Mouse (Mus musculus) layer of hippocampus, adult 18-20 months (tissue): ENCODE data around the gene Gpatch1. TPM values are rescaled to one million over a fixed set of nuclear protein-coding genes. Genes with fewer than 3 reads are reported as not detected.
"Not testable (repeated sequence)": the region's sequence is repeated elsewhere in the genome, so short reads cannot be mapped to it uniquely, and the experiment has no call there.

ENCODE experiments used
- DNase-seq, 2 experiments: peaks; one replicate each; pipeline ENCODE4 v3.0.0; 2022; ENCODE audit warnings: low spot score in 2 of 2
- total RNA-seq, 2 experiments: library from RNA; stranded (reverse); gene quantifications; 2 replicates each; pipeline ENCODE4 v1.2.3; 2021

Gpatch1 gene
- total RNA-seq, 2 experiments from 2014 or later, result 26.5 to 30.1 TPM

DNA sequence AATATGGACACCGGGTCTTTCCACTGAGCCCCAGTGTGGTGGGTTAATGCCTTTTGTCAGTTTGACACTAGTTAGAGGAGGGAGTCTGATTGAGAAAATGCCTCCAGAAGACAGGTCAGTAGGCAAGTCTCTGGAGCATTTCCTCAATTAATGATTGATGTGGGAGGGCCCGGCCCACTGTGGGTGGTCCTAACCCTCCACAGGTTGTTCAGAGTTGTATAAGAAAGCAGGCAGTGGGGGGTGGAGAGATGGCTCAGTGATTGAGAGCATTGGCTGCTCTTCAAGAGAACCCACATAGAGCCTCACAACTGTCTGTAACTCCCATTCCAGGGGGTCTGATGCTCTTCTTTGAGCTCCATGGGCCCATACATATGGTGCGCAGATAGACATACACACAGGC lies 13.3 kb upstream of the Gpatch1 start:
- no peak for DNase-seq

DNA sequence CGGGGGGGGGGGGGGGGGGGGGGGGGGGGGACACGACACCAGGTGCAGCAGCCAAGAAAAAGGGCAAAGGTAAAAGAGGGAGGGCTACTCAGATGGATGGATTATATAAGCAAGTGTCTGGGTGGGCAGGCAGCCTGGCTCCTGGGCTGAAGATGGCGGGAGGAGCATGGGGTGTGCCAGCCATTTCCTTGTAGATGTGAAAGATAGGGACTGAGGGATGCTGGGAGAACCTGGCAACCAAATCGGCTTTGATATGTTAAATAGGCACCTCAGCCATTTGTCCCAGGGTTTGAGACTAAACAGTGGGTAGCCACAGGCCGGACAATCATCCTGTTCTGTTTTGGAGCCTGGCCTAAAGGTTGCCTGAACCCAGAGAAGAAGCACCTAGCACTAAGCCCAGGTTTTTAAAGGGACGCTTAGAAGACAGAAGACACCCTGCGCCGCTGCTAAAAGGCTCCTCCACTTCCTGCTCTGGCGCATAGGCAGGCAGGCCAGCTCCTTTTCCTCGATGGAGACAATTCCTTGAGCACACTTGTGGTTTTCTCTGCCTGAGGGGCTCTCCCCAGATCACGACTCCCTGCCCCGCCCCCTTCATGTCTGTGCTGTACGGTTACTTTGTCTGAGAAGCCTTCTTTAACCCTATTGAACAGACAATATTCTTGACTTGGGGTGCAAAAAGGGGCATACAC lies 4.6 kb upstream of the Gpatch1 start:
- DNase-seq, result no peak

DNA sequence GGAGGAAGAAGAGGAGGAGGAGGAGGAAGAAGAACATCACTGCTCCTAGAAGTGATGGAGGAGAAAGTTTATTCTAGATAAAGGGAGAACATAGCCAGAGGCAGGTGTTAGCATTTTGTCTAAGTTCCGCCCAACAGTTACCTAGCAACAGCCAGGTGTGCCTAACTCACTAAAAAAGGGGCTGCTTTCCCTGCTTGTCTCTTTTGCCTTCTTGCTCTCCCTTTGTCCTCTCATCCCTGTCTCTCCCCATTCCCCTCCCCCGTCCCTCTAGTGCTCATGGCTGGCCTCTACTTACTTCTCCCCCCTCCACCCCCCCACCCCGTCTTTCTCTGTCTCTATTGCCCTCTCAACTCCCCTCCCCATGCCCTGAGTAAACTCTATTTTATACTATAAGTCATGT lies 3.9 kb upstream of the Gpatch1 start:
- no peak for DNase-seq

DNA sequence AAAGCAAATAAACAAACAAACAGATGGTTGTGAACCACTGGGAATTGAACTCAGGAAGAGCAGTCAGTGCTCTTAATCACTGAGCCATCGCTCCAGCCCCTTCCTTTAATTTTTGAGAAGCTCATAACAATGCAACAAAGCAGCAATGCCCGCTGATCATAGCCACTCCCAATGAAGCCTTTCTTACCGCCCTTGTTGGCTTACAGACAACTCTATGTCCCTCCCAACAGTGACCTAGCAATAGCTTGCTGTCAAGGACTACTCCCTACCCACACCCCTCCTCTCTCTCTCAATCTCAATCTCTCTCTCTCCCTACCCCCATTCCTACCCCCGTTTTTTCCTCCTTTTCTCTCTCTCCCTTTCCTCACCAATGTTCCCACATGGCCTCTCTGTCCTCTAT lies 1.5 kb upstream of the Gpatch1 start:
- no peak for DNase-seq

DNA sequence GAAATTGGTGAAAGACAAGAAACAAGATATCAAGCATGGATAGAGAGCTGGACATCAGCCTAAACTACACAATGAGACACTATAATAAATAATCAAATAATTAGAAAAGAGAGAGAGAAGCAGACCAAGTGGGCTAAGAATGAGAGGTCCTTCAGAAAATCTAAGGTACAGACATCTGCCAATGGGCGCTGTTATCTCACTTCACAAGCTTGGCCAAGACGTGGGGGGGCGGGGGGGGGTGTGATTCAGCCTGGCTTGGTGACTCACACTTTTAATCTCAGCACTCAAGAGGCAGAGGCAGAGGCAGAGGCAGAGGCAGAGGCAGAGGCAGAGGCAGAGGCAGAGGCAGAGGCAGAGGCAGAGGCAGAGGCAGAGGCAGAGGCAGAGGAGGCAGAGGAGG lies 981 bp upstream of the Gpatch1 start:
- not testable (repeated sequence) for DNase-seq

DNA sequence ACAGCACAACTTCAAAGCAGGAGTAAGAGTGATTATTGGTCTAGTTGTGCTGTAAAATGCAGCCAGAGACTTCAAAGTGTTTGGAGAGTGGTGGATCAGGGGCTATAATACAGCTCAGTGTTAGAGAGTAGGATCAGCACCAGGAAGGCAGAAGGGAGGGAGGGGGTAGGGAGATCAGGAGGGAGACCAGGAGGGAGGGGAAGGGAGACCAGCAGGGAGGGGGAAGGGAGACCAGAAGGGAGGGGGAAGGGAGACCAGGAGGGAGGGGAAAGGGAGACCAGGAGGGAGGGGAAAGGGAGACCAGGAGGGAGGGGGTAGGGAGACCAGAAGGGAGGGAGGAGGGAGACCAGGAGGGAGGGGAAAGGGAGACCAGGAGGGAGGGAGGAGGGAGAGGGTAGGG lies 4.1 kb downstream of the Gpatch1 start:
- DNase-seq, result no peak

DNA sequence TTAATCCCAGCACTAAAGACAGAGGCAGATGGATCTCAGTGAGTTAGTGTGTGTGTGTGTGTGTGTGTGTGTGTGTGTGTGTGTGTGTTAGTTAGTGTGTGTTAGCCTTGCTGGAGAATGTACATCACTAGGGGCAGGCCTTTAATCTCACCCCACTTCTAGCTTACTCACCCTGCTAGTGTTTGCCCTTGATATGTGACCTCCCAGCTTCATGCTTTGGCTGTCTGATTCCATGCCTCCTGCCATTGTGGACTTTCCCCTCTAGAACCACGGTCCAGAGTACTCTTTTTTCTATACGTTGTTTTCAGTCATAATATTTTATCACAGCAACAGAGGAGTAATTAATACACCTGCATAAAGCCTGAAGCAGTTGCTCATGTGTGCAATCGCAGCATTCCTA lies 7.0 kb downstream of the Gpatch1 start:
- no peak for DNase-seq

DNA sequence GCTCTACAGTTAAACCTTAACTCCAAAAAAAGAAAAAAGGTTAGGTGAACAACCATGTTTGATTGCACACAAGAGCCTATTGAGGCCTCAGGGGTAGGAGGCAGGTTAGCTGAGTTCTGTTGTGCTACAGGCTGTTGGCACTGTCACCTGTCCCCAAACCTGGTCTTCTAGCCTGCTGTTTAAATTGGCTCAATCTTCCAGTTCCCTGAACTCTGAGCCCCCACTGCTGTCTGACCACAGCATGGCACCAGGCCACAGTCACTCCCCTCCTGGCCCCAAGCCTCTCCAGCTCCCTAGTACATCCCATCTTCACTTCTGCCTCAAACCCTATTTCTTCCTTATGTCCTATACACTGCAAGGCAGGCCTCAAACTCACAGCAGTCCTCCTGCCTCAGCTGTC lies 17.4 kb downstream of the Gpatch1 start:
- no peak for DNase-seq

DNA sequence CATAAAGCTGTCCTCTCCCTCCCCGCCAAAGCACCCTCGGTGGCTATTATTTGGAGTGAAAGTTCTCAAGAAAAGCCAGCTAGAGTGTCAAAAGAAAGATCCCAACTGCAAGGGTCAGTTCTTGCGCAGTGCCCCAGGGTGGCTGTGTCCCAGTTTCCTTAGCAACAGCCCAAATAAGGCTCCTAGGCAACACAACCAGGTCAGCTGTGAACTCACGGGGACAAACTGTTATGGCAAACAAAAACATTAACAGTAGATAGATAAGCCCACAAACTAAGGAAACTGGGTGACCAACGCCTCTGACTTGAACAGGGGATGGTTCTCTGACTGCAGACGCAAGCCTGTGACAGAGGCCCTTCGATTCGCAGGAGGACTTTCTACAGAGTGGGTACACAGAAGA lies 18.6 kb downstream of the Gpatch1 start:
- DNase-seq, result peak in 1 of 2 experiments; percentile 17

DNA sequence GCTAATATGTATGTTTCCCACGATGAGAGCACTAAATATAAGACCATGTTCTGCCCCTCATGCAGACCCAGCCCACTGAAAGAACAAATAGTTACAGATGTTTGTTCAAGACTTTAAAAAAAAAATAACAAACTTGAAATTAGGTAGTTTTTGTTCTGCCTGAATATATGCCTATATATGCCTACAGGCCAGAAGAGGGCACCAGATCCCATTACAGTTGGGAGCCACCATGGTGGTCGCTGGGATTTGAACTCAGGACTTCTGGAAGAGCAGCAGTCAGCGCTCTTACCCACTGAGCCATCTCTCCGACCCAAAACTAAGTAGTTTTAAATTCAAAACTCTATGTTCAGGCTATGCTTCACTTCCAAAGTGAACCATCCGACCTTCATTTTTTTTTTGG lies 20.4 kb downstream of the Gpatch1 start:
- DNase-seq, result no peak

DNA sequence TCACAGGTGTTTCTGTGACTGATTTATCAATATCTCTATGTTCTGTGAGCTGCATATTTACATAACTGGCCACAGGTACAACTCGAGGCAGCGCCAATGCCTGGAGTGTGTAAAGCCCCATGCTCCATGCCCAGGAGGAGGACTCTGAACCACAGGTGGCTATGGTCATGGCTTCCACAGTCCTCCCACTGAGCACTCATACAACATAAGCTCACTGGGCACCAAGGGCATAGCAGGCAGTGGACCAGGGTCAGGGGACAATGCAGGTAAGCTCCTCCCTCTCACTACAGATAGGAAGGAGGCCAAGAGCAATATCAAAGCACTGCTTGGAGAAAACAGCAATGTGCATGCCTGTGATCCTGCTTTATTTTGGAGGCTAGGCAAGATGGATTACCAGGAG lies 22.6 kb downstream of the Gpatch1 start:
- DNase-seq, result no peak

DNA sequence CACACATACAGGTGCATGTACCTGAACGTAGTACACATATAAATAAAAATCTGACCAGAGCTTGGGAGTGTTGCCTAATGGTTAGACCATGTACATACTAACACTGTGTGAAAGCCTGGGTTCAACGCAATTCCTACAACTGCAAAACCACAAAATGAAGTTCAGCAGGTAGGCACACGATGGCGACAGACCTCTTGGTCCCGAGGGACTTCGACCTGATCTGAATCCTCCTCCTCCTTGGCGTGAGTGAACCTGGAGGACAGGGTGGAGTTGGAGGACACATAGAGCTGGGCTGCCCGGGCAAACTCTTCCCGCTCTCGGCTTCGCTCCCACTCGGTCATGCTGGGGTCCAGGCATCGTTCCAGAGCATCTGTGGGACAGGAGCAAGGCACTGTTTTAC lies 24.8 kb downstream of the Gpatch1 start:
- no peak for DNase-seq

DNA sequence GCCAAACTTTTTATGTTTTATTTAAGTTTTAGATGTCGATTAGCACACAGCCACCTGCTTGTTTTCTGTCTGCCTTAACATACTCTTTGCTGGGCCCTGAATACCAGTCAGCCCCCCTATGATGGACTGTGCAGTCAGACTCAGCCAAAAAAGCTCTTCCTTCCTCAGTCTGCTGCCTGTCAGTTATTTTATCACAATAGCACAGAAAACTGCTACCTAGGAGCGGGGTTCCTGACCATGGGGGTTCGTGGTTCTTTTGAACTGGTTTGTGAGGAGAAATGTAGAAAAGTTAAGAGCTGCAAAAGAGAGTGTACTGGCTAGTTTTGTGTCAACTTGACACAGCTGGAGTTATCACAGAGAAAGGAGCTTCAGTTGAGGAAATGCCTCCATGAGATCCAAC lies 39.3 kb downstream of the Gpatch1 start:
- DNase-seq, result no peak

DNA sequence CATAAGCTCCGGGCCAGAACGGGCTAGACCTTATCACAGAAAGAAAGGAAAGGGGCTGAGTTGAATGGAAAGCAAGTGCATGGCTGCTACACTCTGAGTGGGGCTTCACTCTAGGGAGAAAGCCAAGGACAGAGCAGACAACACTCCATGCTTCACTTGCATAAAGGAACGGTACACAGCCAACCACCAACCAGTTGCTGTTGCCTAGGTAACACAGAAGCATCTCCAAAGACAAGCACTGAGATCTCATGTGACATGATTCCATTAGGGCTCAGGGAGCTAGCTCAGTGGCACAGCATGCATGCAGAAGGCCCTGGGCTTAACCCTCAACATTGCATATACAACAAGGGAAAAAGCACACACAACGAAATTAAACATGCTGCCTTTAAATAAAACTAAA lies 40.8 kb downstream of the Gpatch1 start:
- DNase-seq, result peak in 1 of 2 experiments; percentile 37

DNA sequence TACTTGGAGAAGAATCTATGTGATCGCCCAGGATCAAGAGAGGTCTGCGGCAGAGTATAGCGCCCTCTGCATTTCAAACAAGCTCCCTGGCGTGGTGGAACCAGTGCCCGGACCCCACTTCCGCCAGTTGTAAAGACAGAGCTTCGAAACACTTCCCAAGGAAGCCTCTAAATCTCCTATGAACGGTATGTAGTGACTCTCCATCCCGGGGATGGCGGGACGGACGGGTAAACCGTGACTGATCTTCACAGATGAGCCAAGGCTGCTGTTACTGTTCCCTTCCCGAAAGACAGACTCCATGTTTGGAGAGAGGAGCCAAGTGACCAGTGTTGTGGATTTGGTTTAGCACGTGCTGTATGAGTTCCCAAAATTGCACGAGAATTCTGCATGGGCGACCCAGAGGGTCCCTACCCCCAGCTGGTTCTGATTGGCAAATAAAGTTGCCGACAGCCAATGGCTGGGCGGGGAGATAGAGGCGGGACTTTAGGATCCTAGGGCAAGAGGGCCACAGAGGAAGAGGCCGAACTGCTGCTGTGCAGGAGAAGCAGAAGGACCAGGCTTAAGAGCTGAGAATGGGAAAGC lies 48.7 kb downstream of the Gpatch1 start:
- DNase-seq, result no peak

DNA sequence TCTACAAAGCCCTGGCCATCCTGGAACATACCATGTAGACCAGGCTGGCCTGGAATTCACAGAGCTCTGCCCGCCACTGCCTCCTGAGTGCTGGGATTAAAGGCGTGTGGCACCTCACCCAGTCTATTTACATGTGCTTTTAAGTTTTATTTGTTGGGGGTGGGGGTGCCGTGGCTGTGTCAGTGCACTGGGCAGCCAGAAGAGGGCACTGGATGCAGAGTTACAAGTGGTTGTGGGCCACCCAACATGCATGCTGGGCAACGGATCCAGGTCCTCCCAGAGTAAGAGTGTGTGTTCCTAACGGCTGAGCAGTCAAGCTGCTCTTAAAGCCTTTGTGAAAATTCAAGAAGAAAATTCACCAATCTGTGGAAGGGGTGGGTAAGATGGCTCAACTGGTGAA lies 50.4 kb downstream of the Gpatch1 start:
- no peak for DNase-seq

DNA sequence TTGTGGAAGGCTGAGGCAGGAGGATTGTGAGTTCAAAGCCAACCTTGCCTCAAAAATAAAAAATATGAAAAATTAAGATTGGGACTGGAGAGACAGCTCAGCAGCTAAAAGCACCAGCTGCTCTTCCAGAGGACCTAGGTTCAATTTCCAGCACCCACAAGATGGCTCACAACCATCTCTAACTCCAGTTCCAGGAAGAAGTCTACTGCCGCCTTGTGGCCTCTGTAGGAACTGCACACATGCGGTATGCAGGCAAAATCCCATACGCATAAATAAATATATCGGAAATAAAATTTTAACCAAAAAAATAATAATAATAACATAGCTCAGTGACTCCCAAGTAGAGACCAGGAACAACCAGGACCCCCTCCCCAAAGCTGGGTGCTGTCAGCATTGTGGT lies 51.6 kb downstream of the Gpatch1 start:
- DNase-seq, result no peak

DNA sequence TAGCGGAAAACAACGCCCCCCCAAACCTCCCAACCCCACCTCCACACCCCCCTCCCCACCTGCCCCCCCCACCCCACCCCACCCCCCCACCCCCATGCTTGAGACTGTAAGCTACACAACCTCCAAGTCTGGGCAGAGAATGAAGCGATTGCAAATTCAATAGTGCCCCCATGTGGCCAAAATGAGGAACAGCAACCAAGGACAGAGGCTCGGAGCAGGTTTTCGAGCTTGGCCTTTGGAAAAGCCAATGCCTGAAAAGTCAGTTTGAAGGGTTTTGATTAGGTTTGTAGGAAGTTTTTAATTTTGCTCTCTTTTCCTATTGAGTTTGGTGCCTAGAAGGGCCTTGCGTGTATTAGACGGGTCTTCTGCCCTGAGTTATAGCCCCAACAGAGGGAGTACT lies 53.5 kb downstream of the Gpatch1 start:
- peak in 1 of 2 experiments; percentile 69 for DNase-seq

DNA sequence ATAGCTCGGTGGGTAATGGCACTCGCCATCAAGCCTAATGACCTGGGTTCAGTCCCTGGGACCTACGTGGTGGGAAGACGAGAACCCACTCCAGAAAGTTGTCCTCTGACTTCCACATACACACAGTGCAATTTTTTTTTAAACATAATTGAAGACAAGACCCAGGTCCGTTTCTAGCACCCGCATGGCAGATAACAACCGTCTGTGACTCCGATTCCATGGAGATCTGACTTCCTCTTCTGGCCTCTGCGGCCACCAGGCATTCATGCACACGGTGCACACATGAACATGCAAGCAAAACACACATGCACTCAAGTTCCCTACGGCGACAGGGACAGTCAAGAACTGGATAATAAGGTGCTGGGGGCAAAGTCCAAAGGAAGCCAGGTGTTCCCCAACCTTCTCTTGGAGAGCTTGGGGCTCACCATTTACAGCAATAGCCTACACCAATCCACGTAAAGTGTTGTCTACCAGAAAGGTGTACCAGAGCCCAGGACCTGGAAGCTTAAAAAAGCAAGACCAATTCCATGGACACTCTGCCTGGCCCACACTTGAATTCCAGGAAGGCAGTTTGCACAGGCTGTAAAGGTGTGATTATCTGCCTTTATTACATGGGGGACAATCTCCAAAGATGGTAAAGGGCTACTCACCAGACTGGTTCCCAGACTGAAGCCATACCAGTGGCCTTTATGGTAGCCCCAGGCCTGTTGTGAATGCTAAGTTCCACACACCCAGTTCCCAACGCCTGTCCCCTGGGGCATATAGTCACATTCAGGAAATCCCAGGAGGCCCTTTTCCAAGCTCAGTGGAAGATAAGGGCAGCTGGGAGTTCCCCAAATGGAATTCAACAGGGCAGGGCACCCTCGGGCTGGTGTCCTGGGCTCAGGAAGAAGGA lies 54.4 kb downstream of the Gpatch1 start:
- no peak for DNase-seq

DNA sequence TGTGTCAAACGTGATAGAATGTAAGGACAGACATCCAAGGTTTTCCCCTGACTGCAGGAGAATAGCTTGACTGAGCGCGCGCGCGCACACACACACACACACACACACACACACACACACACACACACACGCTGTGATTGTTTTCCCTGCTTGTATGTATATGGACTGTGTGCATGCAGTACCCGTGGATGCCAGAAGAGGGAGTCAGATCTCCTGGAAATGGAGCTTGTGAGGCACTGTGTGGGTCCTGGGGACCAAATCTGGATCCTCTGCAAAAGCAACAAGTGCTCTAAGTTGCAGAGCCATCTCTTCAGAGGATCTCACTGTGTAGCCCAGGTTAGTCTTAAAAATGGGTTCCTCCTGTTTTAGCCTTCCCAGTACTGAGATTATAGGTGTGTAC lies 58.9 kb downstream of the Gpatch1 start:
- DNase-seq, result no peak

DNA sequence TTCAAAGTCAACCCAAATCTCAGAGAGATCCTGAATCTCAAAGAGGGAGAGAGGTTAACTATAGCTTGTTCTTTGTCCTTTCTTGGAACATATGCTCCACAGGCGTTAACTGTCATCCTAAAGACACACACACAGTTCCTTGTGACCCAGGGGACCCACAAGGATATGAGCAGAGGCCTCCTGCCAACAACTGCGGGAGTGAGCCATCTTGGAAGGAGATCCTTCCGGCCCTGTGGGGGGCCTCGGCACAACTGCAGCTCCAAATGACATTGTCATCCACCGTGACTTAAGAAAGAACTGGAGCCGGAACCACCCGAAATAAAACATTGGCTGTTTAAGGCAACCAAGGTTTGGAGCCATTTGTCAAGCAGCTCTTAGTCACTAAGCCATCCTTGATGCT lies 59.9 kb downstream of the Gpatch1 start:
- no peak for DNase-seq

DNA sequence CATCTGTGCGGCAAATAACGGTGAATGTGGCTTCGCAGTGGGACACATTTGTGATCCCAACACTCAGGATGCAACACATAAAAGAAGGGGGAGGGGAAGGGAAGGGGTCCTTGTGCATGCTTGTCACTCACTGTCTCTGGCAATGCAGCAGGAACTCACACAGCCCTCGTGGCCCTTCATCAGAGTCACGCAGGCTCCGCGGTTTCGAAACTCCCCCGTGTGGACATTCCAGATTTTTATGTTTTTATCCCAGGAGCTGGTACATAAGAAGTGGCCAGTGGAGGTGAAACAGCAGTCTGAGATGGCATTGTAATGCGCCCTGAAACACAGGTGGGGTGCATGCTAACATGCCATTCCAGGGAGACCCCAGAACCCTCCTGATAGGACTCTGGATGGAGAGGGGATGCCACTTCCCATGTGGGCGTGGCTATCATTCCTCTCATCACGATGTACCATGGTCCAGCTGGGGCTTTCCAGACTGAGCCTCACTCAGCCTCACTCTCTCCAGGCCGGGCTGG lies 66.1 kb downstream of the Gpatch1 start:
- DNase-seq, result peak in 1 of 2 experiments; percentile 64
